Mouse (Mus musculus) testis, adult 2 months (tissue): ENCODE data around the gene A930017K11Rik.

ENCODE experiments used
- CTCF ChIP-seq: fragments of 200-500 bp; IDR thresholded peaks from 2 replicates; pipeline ENCODE4 v1.5.1; 2012; ENCODE audit warnings: low read depth, mild to moderate bottlenecking, inconsistent platforms, low read length, moderate library complexity; ENCODE audit not compliant: control insufficient read depth, insufficient read depth, insufficient replicate concordance
- POLR2A ChIP-seq: fragments of 200-500 bp; IDR thresholded peaks from 2 replicates; pipeline ENCODE4 v1.6.1; 2012; ENCODE audit warnings: low read depth, mild to moderate bottlenecking, inconsistent platforms, low read length, moderate library complexity; ENCODE audit not compliant: control insufficient read depth

DNA sequence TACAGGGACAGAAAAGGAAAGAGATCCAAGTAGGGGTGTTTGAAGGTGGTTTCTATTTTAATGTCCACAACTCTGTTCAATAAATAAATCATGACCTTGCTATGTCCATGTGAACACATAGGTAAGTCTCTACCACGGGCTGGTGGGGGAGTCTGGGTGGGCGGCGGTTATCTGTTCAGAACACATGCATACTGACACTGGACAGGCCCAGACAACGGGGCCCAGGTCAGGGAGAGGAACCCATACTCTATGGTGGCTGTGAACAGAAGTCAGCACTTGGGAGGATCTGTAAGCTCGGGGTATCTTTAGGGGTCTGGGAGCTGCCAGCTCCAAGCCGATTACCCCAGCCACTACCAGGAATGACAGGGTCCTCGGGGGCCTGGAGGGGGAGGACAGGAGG is 6.0 kb downstream of the A930017K11Rik start:
- TF ChIP-seq CTCF = no peak
- TF ChIP-seq POLR2A = no peak
